Mouse (Mus musculus): ENCODE results near the gene Mmd.

DNA sequence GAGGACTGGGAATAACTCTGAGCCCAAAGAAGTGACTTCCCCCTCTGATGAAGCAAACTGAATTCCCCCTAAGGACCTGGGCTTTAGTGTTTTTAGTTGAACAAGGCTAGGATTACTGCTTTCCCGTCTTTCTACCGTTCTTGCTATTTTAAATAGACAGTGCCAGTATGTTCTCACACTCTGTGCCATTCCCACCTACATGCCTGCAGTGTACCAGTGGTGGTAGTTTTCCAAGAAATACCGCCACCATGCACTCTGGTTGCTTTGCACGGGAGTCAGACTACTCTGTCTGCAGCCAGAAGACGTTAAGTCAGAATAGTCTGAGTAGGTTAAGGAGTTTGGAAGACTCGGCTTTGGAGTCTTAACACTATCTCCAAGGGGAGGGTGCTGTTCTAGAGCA lies 34.3 kb downstream of the Mmd start:
- TF ChIP-seq CTCF (IDR thresholded peaks at IDR 0.05; ENCODE audit: borderline replicate concordance, extremely low read depth, insufficient read depth, insufficient read length) (no peak), POLR2A (IDR thresholded peaks at IDR 0.05; ENCODE audit: borderline replicate concordance, extremely low read depth, insufficient read depth, insufficient read length, poor library complexity, severe bottlenecking) (no peak)
